Mouse (Mus musculus): Measurements from ENCODE around the gene D430019H16Rik.

D430019H16Rik gene

DNA sequence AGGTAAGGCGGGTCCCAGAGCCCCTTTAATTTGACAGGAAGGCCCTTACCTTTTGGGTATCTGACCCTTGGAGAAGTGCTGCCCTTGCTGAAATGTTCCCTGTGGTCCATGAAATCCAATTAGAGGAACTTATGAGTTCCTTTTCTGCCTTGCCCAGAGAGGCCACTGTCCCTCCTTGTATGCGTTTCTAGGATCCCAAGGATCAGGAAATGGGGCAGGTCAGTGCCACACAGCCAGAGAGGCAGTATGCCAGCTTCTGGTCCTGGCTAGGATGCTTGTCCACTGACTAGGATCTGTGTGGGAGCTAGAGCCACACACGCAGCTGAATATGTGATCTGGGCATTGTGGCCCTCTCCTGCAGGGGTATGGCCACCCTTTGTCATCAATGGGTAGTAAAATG is 36.6 kb downstream of the D430019H16Rik start:
- DNase-seq (ENCODE audit: low spot score in 2 of 2) = no peak

DNA sequence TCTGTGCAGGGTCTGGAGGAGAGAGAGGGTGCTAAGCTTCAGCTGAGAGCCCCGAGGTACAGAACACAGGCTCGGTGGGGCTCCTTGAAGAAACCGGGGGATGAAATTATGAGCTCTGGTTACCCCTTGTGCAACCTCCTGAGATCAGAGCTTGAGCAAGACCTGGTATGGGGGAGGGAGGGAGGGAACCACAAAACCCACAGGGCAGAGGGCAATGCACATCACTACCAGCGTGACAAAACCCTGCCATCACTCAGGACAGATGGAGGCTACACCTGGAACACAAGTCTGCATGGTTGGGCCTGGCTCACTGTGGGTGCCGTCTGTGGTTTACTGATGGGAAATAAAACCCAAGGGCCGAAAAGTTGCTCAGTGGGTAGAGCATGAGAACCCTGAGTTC is 37.1 kb downstream of the D430019H16Rik start:
- no peak for DNase-seq (ENCODE audit: low spot score in 2 of 2)

- DNase-seq (ENCODE audit: low spot score in 2 of 2) = no peak
Observed at GRCm38 (mm10) chr12:105494796-105495195, 41.1 kb downstream of the D430019H16Rik start.

- peak in 1 of 2 experiments; percentile 19 for DNase-seq (ENCODE audit: low spot score in 2 of 2)
Observed at GRCm38 (mm10) chr12:105497894-105498293, 44.2 kb downstream of the D430019H16Rik start.

GRCm38 (mm10) chr12:105498423-105498822 is 44.8 kb downstream of the D430019H16Rik start:
- no peak for DNase-seq (ENCODE audit: low spot score in 2 of 2)

DNA sequence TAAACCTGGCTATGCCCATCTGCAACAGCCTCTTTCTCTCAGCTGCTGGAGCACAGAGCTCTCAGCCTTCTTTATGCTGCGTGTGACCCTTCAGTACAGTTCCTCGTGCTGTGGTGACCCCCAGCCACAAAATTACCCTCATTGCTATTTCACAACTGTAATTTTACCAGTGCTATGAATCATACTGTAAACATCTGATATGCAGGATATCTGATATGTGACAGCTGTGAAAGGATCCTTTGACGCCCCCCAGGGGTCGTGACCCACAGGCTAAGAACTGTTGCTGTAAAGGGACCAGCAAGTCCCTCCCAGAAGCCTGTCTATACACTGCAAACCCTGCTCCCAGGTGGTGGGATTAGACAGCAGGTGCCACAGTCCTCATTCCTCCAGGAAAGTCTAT is 45.2 kb downstream of the D430019H16Rik start:
- DNase-seq (ENCODE audit: low spot score in 2 of 2) = no peak

- no peak for DNase-seq (ENCODE audit: low spot score in 2 of 2)
Observed at GRCm38 (mm10) chr12:105500940-105501339, 47.3 kb downstream of the D430019H16Rik start.

DNA sequence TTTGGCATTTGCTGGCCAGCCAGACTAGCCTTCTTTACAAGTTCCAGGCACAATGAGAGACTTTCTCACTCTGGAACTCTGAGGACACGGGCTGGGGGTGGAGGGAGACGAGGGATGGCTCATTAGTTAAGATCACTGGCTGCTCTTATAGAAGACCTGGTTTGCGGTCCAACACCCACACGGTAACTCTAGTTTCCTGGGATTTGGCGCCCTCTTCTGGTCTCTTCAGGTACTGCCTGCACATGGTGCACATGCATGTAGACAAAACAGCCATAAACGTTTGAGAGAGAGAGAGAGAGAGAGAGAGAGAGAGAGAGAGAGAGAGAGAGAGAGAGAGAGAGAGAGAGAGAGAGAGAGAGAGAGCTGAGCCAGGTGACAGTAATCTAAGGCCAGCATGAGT is 51.1 kb downstream of the D430019H16Rik start:
- DNase-seq (ENCODE audit: low spot score in 2 of 2) = no peak

- DNase-seq (ENCODE audit: low spot score in 2 of 2) = no peak
Observed at GRCm38 (mm10) chr12:105511109-105511508, 57.5 kb downstream of the D430019H16Rik start.

DNA sequence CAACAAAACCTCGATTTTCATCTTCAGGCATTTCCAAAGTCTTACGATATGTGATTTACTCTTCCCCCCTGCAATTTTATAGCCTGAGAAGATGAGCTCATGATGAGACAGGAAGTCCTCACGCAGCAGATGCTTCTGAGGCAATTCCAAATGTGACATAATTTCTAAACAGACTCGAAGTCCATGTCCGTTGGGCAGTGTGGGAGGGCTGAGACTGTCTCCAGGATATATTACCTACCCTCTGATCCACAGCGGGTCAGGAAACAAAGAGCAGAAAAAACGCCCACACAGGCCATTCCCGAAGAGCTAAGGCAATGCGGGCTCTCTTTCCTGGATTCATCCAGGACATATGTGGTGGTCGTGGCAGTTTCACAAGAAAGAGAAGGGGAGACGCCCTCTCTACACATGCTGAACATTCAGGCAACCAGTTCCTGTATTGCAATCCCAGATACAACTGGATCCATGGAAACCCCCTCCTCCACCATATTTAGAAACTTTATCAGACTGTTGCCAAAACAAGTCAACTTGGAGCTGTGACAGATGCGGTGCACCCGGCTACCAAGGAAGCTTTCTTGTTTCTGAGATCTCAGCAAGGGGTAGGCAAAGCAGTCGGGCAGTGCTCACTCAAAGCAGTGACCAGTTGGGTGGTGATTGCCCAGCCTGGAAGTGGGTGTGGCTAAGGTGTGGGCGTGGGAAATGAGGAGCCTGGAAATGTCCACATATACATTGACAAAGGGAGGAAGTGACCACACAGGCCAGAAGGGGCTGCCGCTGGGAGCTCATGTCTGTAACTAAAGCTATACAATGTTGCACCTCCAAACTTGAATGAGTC is 58.2 kb downstream of the D430019H16Rik start:
- no peak for DNase-seq (ENCODE audit: low spot score in 2 of 2)

- no peak for DNase-seq (ENCODE audit: low spot score in 2 of 2)
Observed at GRCm38 (mm10) chr12:105514111-105514510, 60.5 kb downstream of the D430019H16Rik start.

GRCm38 (mm10) chr12:105517026-105517675 is 63.5 kb downstream of the D430019H16Rik start:
- no peak for DNase-seq (ENCODE audit: low spot score in 2 of 2)

- DNase-seq (ENCODE audit: low spot score in 2 of 2) = no peak
Observed at GRCm38 (mm10) chr12:105519851-105520250, 66.2 kb downstream of the D430019H16Rik start.

DNA sequence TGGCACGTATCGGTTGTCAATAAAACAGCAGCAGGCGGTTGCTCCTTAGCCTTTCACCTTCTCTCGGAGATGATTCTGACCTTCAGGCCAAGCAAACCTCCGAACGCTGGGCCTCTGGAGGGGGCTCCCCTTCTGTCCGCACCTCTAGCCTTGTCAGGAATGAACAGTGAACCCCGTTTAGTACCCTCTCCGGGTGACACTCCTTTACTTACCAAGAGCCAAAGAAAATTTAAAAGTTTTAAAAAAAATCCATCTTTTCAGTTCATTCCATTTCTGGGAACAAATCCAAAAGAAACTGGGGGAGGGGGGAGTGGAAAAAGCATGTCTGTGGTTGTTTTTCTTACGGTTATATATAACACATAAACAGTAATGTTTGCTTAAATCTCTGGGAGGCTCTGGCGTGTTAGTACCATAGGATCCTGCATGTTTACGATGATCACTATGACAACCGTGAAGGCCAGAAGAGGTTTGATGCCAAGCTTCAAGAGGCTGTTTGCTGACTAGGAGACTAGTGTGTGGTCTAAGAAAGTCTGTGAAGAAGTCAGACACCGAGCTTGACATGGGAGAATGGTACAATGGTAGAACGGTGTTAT is 67.6 kb downstream of the D430019H16Rik start:
- DNase-seq (ENCODE audit: low spot score in 2 of 2) = no peak

DNA sequence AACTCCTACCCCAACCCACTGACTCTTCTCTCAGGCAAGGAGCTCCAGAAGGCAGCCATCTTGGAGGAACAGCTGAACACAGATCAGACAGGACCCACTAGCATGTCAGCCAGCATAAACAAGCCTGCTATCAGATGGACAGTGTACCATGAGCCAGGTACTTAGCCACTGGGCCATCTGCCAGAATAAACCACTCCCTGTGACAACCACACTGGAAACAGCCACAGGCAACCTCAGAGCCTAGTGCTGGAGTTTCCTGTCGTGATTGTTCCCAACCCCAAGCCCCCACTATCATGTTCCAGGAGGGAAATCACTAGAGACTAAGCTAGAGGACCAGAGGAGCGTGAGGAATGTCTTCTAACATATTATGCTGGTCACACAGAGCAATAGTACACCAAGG is 70.1 kb downstream of the D430019H16Rik start:
- no peak for DNase-seq (ENCODE audit: low spot score in 2 of 2)

GRCm38 (mm10) chr12:105526186-105526585 is 72.5 kb downstream of the D430019H16Rik start:
- no peak for DNase-seq (ENCODE audit: low spot score in 2 of 2)

DNA sequence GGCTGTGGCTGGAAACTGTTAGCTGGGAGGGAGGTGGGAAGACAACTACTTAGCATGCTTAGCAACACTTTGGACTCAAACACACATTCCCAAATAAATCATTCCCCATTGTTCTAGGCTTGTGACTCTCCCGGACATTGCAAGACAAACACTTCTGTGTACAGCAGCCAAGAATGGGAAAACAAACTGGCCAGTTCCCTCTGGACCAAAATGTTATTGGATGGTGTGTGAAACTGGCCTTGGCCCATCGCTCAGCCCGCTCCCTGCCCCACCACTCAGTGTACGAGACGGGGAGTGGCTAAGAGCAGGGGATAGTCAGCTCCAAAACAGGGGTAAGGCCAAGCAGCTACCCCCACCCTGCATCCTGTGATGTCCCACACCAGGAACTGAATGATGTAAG is 73.2 kb downstream of the D430019H16Rik start:
- DNase-seq (ENCODE audit: low spot score in 2 of 2) = no peak

GRCm38 (mm10) chr12:105529545-105529944 is 75.9 kb downstream of the D430019H16Rik start:
- DNase-seq (ENCODE audit: low spot score in 2 of 2) = no peak

DNA sequence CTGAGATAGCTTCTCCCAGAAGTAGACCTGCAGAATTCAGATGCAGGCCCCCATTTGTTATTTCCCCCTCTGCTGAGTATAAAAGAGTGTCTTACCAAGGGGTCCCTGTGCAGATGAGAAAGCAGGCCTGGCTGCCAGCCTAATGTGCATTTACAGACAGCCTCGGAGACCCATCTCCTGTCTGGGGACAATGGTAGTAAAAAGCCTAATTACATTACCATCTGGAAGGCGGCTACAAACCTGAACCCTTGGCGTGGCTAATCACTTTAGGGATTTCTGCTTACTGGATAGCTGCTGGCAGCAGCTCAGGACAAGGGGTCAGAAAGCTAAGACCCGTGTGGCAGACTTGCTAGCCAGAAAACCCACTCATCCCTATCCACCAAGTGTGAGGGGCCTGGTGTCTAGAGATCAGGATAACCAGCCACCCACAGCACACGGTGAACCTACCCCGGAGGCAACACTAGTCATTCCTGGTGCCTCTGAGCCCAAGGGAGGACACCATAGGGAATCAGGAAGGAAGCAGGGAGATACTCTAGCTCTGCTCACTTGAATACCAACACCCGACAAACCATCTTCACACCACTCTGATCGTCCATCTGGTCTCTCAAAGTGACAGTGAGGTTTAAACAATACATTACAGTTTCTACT is 78.2 kb downstream of the D430019H16Rik start:
- DNase-seq (ENCODE audit: low spot score in 2 of 2) = no peak

DNA sequence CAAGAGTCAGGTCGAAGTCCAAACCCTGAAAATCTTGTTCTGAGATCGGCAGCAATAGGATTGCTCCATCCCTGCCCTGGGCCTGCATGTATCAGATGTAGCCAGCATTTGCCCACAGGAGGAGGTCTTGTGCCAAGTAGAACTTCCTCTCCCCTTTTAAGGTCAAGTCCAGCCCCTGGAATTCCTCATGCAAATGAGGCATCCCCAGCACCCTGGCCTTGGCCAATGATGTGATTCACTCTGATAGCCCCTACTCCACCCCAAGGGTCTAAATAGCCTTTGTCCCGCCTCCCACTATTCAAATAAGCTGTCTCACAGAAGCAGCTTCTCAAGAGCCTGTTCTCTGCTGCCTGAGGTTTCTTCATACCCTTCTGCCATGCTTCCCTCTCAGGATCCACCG is 81.2 kb downstream of the D430019H16Rik start:
- no peak for DNase-seq (ENCODE audit: low spot score in 2 of 2)

GRCm38 (mm10) chr12:105535968-105536760 is 82.5 kb downstream of the D430019H16Rik start:
- DNase-seq (ENCODE audit: low spot score in 2 of 2) = no peak

Data from spleen, postnatal 36 days (tissue).